Mouse (Mus musculus) adrenal gland, postnatal 25 days (tissue): ENCODE results near the gene Mall. TPM values are rescaled to one million over a fixed set of nuclear protein-coding genes. Genes with fewer than 3 reads are reported as not detected.

Source experiments
- DNase-seq: peaks from one replicate; pipeline ENCODE4 v3.0.0; 2021; ENCODE audit warnings: mixed read lengths
- long read RNA-seq: library from polyadenylated mRNA; stranded (forward); transcript quantifications from one replicate; pipeline ENCODE4 v2.0.0, GENCODE M21; 2021
- total RNA-seq: library from RNA; stranded (reverse); gene quantifications from 2 replicates; pipeline ENCODE4 v1.2.3, GENCODE M21; 2021

The Mall gene
- 0.61 and 0.76 TPM in 2 replicates for total RNA-seq
- long read RNA-seq, partial matches to known transcripts = 0 of 1 reads
- long read RNA-seq, other reads (novel, unspliced or antisense) = 0 of 1 reads

DNA sequence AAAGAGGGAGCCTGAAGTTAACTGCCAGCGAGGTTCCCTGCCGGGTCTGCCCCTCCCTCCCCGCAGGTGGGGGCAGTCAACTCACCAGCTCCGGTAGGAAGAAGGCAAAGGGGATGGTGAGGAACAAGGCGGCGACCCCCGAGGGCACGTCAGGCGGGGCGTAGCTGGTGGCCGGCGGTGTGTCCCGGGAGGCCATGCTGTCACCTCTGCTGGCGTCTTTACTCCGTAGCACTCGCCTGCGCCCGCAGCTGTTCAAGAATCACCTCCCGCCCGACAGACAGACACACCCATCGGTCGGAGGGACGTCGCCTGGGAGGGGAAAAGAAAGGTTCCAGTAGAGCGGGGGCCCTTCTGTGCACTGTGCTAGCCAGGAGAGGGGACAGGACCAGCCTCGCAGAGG lies at the start of gene Mall:
TSS of gene Mall (minus strand) at position 262 of the 400 bp plus-strand sequence.
- DNase-seq = no peak

DNA sequence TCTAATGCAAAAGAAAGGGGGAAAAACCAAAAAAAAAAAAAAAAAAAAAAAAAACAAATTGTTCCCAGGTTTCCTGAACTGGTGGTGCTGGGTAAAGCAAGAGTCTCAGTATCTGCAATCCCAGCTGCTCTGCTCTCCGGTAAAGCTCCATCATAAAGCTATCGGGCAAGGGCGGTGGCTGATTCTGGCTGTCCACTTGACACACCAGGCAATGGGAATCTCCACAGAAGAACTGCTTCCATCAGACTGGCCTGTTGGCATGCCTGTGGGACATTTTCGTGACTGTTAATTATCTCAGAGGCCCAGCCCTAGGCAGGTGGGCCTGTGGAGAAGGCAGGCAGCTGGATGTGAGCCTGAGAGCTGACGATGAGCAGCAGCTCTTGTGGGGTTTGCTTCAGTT lies 48.7 kb upstream of the Mall start:
- DNase-seq = no peak

DNA sequence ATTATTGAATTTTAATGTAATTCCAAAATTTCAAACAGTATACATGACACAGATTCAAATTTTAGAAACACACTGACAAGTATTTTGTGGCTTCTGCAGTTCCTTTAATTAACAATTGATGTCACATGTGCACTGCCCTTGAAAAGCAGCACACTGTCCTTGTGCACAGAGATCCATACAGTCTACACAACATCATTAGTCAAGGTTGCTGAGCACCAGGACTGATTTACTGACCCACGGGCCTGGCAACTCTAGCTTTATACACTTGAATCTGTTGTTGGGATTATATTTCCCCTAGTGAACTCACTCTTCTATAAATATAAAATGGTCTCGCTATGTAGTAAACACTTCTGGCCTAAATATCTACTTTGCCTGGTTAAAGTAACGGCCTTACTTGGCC lies 45.3 kb upstream of the Mall start:
- DNase-seq = no peak

DNA sequence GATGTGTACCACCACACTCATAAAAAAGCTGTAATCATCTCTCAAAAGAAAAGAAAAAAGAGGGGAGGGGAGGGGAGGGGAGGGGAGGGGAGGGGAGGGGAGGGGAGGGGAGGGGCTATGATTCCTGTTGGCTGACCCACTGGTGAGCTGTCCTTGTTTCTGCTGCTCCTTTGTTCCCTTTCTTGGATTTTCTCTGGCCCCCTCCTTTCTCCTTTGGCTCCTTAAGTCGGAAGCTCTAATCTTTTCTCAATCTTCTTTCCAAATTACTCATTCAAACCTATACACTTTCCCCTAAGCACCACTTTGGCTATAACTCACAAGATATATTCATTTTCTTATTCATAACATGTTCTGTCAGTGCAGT lies 44.8 kb upstream of the Mall start:
- DNase-seq = no peak

DNA sequence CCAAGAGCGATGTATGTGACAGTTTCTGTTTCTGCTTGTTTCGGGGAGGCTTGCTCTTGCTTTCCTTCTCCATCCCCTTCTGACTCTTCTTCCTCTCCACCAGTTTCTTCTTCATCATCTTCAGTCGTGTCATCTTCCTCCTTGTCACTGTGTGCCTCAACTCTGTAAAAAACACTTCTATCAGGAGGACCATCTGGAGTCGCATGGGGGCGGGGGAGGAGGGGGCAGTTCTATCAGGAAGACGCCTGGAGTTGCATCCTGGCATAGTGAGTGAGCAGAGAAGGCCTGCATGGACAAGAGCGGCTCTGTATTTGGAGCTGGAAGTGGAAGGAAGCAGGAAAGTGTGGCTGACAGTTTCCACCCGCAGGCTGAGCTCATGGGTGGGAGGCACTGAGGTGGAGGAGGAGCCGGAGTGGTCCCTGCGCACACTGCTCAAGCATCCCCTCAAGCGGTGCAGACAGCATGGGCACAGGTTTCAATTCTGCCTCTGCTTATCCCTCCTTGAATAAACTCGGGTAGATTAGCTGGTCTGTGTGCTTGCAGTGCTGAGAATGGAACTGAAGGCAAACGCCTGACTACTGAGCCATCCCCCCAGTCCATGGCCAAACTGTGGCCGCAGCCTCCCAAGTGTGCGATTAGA lies 44.3 kb upstream of the Mall start:
- DNase-seq = no peak

DNA sequence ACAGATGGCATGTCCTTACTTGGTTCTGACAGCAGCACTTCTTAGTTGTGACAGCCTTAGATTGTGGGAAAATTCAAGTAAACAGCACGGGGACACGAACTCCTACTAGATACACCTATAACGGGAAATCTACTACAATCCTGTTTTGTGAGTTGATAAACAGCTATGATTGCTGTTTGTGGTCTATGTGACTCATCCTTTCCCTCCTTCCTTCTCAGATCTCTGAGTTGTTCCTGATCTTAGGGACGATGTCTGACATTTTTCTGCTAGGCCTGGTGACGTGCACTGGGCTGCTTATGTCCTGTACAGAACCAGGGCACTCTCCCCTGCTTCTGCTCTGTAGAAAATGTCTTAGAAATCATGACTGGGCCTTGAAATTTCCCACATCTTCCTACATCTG lies 31.9 kb upstream of the Mall start:
- no peak for DNase-seq

DNA sequence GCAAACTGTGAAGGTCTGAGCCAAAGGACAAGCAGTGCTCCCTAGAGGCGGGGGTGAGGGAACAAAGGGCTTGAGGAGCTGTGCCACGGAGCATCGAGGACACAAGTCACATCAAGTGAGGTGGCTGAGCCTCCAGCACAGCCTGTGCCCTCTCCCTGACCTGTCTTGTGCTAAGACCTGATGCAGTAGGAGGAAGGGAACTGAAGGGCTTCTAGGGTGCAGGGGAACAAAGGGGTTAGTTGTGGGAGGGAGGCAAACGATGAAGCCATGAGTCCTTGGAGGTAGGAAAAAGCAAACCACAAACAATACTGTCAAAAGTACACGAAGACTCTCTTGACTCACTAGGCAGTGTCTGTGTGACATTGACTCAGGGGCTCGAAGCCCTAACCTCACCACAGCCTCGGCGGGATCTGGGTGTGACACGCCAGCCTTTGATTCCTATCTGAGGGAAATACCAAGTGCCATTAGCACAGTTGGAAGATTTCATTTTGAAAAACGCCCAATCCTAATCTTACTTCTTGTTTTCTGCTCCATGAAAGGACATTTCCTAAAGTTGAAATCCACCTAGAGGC lies 30.8 kb upstream of the Mall start:
- no peak for DNase-seq

DNA sequence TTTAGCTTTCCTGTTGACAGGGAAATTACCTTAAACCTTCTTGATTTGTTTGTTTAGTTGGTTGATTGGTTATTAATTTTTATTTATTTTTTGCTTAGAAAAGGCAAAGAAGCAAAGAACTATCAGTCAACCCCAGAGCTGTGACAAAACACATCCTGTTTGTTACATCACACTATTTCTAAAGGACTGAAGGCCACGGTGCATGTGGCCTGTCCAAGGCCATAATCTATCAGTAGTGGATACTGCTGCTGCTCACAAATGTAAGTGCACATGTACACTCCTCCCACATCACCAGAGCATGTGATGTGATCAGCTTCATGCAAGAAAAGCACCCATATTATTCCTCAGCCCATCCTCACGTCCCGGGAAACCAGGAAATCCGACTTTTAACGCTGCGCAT lies 30.3 kb upstream of the Mall start:
- DNase-seq = no peak

DNA sequence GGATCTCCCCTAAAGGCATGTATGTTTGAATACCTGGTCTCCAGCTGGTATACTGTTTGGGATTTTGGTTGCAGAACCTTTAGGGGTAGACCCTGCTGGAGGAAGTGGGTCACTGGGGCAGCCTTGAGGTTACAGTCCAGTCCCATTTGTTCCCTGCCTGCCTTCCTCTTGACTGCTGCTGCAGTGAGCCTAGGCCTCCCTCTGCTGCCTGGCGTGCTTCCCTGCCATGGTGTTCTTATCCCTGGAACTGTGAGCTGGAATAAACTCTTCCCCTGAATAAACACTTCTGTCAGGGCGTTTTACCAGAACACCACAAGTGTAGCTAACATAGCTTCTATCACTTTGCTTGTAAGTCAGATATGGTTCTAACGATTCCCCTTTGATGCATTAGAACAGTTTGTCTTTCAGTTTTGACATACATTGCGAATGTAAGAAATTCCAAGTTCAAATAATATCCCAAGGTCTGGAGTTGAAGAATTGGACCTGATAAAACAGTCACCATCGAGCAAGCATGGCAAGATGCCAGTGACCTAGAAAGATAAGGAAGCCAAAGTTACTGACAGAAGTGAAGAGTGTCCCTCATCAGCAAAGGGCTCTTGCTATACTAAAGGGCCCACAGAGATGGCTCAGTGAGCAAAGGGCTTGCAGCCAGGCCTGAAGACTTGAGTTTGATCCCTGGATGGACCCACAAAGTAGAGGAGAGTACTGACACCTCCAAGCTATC lies 29.6 kb upstream of the Mall start:
- DNase-seq = peak; percentile 48

DNA sequence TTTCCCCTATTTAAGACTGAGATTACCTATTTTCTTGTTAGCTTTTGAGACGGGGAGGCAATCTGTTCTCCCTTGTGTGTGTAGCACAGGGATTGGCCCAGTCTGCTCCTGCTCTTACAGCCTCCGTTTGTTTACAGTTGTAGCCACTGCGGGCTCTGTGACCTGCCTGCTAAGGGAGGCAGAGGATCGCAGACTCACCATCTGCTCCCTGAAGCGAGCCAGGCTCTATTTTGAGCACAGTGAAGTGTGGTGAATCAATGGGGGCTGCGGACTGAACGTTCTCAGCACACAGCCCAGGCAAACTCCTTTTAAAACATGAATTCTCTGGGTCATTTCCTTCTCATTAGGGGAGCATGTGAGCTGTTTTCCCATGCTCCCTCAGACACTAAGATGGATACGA lies 27.4 kb upstream of the Mall start:
- DNase-seq = no peak

DNA sequence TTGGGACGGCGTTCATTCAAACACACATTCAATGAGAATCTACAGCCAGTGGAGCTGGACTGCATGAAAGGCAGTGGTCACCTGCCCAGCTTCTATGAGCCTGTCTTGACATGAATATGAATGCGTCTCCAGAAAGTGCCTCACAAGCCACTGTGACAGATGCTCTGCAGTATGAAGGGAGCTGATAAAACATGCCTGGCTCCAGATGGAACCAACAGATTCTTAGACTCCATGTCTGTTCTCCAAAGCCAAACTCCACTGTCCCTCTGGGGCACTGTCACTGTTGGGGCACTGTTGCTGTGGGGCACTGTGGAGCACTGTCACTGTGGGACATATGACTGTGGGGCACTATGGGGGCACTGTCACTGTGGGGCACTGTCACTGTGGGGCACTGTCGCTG lies 24.4 kb upstream of the Mall start:
- no peak for DNase-seq

DNA sequence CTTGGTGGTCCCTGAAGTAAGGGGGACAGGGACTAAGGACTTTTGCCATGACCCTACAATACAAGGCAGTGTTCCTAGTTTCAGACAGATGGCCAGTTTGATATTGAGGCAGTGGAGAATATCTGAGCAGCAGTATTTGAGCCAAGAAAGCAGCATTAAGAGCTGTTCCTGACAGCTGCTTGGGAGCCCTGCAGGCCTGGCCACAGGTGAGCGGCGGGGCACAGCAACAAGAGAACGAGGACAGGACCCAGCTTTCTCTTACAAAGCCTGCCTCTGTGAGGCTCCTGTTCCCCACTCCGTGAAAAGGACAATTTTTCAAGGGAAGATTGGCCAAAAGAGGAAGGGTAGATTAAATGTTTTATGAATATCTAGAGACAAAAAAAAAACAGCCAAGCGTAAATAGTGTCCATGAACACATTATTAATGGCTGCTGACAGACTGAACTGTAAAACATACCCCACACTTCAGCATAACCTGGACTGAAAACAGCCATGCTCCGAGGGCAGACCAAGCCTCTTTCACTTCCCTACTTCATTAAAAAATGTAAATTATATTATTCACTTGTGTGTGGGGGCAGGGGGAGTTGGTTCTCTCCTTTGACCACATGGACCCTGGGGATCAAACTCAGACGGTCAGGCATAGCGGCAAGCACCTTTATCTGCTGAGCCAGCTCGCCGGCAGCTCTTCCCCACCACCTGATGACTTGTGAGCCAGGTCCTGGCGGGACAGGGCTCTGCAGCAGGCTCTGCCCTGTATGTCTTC lies 22.3 kb upstream of the Mall start:
- no peak for DNase-seq

DNA sequence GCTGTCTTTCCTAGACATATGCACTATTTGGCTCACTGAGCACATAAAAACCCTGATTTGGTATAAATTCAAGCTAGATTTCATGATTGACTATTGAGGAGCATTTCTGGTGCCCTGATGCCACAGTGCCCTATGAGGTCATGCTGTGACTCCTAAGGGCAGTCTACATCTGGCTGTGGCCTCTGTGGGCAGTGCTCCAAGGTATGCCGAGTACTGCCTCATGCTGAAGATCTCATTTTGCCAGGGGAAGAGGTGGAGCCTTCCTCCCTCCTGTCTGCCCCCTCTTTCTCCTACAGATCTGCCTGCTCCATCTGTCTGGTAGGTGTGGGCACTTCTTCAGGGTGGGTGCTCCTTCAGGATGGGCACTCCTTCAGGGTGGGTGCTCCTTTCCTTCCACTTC lies 19.6 kb upstream of the Mall start:
- peak; percentile 44 for DNase-seq

DNA sequence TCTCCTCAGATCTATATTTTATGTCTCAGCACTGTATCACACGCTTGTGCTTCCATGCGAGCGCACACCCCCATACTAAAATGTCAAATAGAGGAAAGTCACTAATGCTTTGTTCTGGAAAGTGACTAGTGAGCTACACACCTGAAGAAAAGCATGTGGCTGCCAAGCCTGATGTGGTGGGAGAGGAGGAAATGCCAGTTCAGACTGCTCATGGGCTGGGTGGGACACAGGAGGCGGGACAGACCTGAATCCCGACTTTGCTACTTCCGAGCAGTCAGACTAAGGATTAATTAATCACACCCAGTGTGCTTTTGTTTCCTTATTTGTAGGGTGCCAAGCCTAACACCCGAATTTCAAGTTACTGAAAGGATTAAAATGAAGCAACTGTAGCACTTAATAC lies 18.6 kb upstream of the Mall start:
- no peak for DNase-seq

DNA sequence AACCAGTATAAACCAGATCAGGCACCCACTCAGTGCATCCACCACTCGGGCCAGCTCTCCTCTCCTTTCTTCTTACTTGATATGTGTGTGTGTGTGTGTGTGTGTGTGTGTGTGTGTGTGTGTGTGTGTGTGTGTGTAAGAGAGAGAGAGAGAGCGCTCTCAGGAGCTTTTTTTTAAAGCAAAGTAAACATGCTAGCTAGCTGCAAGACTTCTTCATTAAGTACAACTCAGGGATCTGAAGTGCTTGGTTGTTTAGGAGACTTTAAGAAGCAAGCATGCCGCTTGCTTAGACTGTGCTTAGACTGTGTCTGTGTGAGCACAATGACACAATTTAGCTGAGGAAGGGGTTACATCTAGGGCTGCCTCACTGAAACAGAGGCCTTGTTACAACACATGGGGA lies 12.9 kb upstream of the Mall start:
- no peak for DNase-seq

DNA sequence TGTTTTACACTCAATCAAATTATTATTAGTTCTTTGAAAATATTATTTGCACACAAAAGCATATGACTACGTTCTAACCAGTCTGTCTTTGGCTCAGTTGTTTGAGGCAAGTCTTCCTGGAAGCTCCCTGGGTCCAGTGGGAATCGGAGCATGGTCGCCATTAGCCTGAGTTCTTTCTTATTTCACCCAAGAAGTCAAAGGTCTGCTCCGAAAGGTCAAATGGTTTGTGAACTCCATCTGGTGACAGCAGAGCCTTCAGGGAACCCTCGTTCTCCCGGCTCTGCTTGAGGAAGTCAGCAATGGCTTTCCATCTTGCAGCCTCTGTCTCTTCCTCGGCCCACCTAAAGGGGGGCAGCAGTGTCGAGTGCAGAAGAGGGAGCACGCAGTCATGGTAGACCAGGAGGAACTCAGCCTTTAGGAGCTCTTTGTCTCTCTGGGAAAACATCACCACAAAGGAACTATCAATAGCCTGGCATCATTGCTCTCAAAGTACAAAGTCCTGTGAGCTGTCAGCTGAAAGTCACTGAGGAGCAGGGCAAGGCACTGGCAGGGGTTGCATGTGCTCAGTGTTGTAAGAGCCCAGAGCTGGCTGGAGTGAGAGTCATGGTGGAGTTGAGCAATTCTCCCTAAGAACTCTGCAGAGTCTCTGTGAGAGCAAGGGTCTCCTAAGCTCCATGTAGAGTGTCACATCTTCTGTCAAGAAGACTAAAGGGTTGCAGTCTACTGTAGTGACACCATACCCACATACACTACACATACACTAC lies 11.2 kb upstream of the Mall start:
- no peak for DNase-seq

DNA sequence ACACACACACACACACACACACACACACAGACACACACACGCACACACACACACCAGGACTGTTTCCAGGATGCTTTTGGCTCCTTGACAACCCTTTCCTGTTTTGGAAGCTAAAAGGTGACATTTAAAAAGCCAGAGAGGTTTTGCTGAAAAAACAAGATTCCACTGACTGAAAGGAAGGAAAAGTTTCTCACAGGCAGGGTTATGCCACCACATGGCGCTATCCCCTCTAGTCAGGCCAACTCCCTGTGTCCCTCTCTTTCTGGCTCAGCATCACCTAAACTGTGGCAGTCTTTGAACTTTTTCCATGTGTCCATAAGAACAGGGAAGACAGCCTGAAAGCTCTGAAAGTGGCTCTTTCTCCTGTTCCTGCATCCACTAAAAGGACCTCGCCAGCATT lies 8.2 kb upstream of the Mall start:
- no peak for DNase-seq

DNA sequence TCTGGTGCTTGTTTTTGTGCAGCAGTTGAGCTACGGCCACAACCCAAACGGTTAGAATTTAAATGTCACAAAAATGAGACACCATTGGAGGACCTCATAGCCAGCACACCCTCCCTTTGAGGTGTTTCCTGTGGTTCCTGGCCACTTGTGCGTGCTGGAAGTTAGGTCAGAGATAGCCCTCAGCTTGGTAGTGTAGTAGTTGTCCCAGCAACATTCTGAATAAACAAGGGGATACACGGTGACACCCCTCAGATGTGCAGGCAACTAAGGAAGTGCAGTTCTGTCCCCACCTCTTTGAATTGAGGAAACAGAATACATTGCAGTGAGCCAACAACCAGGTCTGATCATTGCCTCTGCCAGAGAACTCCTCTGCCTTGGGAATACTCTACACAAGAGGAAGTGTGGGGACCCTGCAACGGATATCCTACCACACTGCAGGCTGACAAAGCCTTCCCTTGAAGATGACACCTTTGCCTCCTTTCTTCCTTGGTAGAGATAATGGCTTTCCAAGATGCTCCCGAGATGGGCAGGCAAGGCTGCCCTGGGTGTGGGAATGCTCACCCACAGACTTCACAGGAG lies 7.0 kb upstream of the Mall start:
- DNase-seq = no peak

DNA sequence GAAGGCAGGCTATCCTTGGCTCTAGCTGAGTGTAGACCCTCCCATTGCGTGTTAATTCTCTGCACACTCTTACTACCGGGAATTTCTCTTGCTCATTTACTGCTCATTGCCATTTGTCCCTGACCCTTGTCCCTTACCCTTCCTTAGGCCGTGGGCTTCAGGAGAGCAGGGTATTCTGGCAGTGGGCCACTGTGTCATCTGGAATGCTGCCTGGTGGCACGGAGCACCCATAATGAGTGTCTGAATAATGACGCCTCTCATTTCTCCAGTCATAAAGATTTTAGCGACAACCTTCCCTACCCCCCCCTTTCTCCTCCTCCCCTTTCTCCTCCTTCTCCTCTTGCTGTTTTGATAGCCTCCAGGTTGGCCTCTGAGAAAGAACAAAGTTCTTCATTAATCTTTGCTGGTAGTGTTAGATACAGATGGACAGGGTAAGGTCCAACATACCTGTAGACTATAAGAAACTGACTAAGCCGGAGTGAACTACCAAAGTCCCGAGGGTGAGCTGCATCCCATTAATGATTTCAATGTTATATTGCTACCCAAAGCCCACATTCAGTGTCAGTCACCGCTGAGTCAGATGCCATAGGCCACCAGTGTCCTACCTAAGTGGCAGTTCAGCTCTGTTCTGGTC lies 5.9 kb upstream of the Mall start:
- DNase-seq = no peak

DNA sequence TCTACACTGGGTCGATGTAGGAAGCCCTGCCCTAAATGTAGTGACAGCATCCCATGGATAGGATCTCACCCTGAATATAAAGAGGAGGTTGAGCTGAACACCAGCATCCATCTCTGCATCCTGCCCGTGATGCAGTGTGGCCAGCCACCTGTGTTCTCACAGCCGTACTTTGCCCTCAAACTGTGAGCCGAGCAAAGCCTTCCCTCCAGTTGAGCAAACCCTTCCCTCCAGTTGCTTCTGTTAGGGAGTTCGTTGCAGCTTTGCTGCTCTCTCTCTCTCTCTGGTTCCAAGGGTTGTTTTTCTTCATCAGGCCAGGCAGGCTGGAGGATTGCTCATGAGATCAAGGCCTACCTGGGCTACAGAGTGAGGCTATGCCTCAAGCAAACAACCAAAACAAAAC lies 5.2 kb upstream of the Mall start:
- DNase-seq = no peak

DNA sequence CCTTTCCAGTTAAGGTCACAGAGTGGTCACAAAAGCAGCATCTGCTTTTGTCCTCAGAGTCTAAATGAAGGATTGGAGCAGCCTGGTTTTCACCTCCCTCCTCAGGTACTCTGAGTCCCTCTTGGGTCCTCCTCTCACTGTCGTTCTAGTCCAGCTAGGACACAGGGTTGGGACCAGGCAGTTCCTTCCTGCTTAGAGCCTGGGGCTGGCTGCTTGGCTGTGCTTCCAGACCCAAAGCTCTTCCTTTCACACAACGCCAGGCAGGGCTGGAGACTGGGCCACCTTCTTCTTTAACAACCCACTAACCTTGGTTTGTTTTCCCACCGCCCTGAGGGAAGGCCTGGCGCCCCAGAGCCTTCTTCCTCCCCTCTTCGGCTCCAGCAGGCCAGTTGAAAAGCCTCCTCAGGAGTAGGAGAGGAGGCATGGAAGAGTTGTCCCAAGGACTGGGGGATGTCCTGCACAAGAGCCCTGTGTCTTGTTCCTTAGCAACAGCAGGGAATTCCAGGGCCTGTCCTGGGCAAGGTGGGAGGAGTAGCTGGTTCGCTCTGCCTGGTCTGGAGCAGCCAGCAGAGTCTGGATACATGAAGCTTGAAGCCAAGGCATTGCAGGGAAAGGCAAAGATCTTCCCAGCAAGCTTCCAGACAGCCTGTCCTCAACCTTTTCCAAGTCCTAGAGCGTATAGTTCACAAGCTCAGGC lies 717 bp upstream of the Mall start:
- no peak for DNase-seq
